Mouse (Mus musculus) CD4-positive, CD25-positive, alpha-beta regulatory T cell, adult 4 months (primary cell): ENCODE measurements around the gene Yaf2. TPM values are rescaled to one million over a fixed set of nuclear protein-coding genes. Genes with fewer than 3 reads are reported as not detected.
"Not testable (repeated sequence)": the region's sequence is repeated elsewhere in the genome, so short reads cannot be mapped to it uniquely, and the experiment has no call there.

Source experiments
- ATAC-seq: one replicate; pipeline ENCODE4 v1.8.0; 2017
- polyA plus RNA-seq, 2 experiments: library from polyadenylated mRNA; unstranded; fragments of 100-300 nt; shearing (Covaris generic); gene quantifications; one replicate each; pipeline ENCODE4 v1.2.1; 2017

The Yaf2 gene
- polyA plus RNA-seq, 2 experiments from 2014 or later = 25.1 to 27.6 TPM

GRCm38 (mm10) chr15:93251553-93252250 is 85.0 kb downstream of the Yaf2 start:
- peak; percentile 74 for ATAC-seq

- ATAC-seq = no peak
Measured at GRCm38 (mm10) chr15:93243202-93243601, 93.5 kb downstream of the Yaf2 start.

DNA sequence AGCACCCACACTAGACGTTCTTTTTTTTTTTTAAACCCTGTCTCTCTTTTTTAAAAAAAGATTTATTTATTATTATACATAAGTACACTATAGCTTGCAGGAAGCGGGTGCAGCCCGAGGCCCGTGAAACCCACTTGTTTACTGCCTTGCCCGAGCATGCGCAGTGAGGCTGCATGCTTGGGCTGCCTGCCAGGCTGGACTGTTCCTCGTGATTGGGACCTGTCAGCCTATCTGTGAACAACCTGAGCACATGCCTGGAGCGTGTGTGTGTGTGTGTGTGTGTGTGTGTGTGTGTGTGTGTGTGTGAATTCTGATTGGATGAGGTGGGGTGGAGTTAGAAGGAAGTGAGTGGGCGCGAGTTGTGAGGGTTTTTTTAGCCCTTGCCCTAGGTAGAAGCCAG is 100.3 kb downstream of the Yaf2 start:
- not testable (repeated sequence) for ATAC-seq

Other genes with a start within 250 kb of the Yaf2 start
- gene Gxylt1, start 61.8 kb downstream of the Yaf2 start, polyA plus RNA-seq = 1 to 10 TPM; 5.6 to 6.6 TPM
- 100 to 1,000 TPM in 1 of 2 experiments, 10 to 100 TPM in 1; 68.5 to 104 TPM for gene Zcrb1, start 61.4 kb upstream of the Yaf2 start, polyA plus RNA-seq
- gene Pphln1, start 61.4 kb upstream of the Yaf2 start, polyA plus RNA-seq = 10 to 100 TPM; 27.0 to 43.3 TPM